Mouse (Mus musculus) spleen, adult 2 months (tissue): ENCODE data around the gene Aldh1a3.

ENCODE experiments used
- CTCF ChIP-seq: fragments of 200-500 bp; IDR thresholded peaks from 2 replicates; pipeline ENCODE4 v1.5.1; 2011; ENCODE audit warnings: mild to moderate bottlenecking, inconsistent platforms; ENCODE audit not compliant: insufficient read depth, insufficient read length, insufficient replicate concordance; ENCODE audit errors: extremely low read depth
- POLR2A ChIP-seq: fragments of 200-500 bp; IDR thresholded peaks from 2 replicates; pipeline ENCODE4 v1.6.1; 2011; ENCODE audit warnings: low read depth, low read length, inconsistent platforms

- no peak for TF ChIP-seq CTCF
- TF ChIP-seq POLR2A, result no peak
These were observed 21.8 kb downstream of the Aldh1a3 start for GRCm38 (mm10) chr7:66405541-66405940.
